Mouse (Mus musculus): ENCODE results near the gene Med13. TPM values are rescaled to one million over a fixed set of nuclear protein-coding genes. Genes with fewer than 3 reads are reported as not detected.

Med13 gene
- polyA plus RNA-seq, 1 experiment from 2014 or later: 15.5 TPM

GRCm38 (mm10) chr11:86231781-86232350 is 125.5 kb downstream of the Med13 start:
- H3K27me3 ChIP-seq (ENCODE audit: control insufficient read depth, insufficient read depth, low read length): no peaks in the 10 kb centered on the region
- no peak for ATAC-seq (replicated peaks; ENCODE audit: low FRiP score)
- peaks cover 3% of the 10 kb centered on the region; the same call in 1 of the 2 replicates for H3K36me3 ChIP-seq (ENCODE audit: control insufficient read depth, insufficient read depth, low read length)
- no peak overlapping the region for H3K4me2 ChIP-seq (ENCODE audit: low read depth, low read length, severe bottlenecking)
- H3K27ac ChIP-seq (ENCODE audit: low read depth, low read length): no peak overlapping the region
- no peak overlapping the region for H3K4me3 ChIP-seq (ENCODE audit: low read depth, low read length)
- WGBS: 97% methylated on average over 13 of the region's 13 CpGs
- no peak for DNase-seq (ENCODE audit: low spot score)
- no peak overlapping the region for H3K9ac ChIP-seq (ENCODE audit: low read length)
- H3K4me1 ChIP-seq (replicated peaks; ENCODE audit: control insufficient read depth, insufficient read depth, low read length): no peaks in the 10 kb centered on the region
- no peaks in the 10 kb centered on the region for H3K9me3 ChIP-seq (ENCODE audit: control insufficient read depth, low read length)

- H3K4me3 ChIP-seq (ENCODE audit: low read depth, low read length): no peak overlapping the region
- peaks cover 8% of the 10 kb centered on the region; the same call in 1 of the 2 replicates for H3K36me3 ChIP-seq (ENCODE audit: control insufficient read depth, insufficient read depth, low read length)
- DNase-seq (ENCODE audit: low spot score) (no peak), ATAC-seq (replicated peaks; ENCODE audit: low FRiP score) (no peak)
- H3K27ac ChIP-seq (ENCODE audit: low read depth, low read length): no peak overlapping the region
- no peaks in the 10 kb centered on the region for H3K9me3 ChIP-seq (ENCODE audit: control insufficient read depth, low read length)
- WGBS: 87% methylated on average over 8 of the region's 8 CpGs
- H3K4me2 ChIP-seq (ENCODE audit: low read depth, low read length, severe bottlenecking): no peak overlapping the region
- no peaks in the 10 kb centered on the region for H3K4me1 ChIP-seq (replicated peaks; ENCODE audit: control insufficient read depth, insufficient read depth, low read length)
- H3K27me3 ChIP-seq (ENCODE audit: control insufficient read depth, insufficient read depth, low read length): no peaks in the 10 kb centered on the region
- no peak overlapping the region for H3K9ac ChIP-seq (ENCODE audit: low read length)
Observed at GRCm38 (mm10) chr11:86226646-86227180, 130.7 kb downstream of the Med13 start.

GRCm38 (mm10) chr11:86225761-86226160 is 131.6 kb downstream of the Med13 start:
- H3K4me2 ChIP-seq (ENCODE audit: low read depth, low read length, severe bottlenecking): no peak overlapping the region

More at GRCm38 (mm10) chr11:86225761-86226160, 131.6 kb downstream of the Med13 start:
- Histone ChIP-seq H3K36me3 (ENCODE audit: control insufficient read depth, insufficient read depth, low read length) (peaks cover 5% of the 10 kb centered on the region; the same call in 1 of the 2 replicates), H3K27ac (ENCODE audit: low read depth, low read length) (no peak overlapping the region), H3K4me1 (replicated peaks; ENCODE audit: control insufficient read depth, insufficient read depth, low read length) (no peaks in the 10 kb centered on the region), H3K9me3 (ENCODE audit: control insufficient read depth, low read length) (no peaks in the 10 kb centered on the region), H3K4me3 (ENCODE audit: low read depth, low read length) (no peak overlapping the region), H3K27me3 (ENCODE audit: control insufficient read depth, insufficient read depth, low read length) (no peaks in the 10 kb centered on the region), H3K9ac (ENCODE audit: low read length) (no peak overlapping the region)
- WGBS: 85% methylated on average over 4 of the region's 4 CpGs
- no peak for ATAC-seq (replicated peaks; ENCODE audit: low FRiP score)
- DNase-seq (ENCODE audit: low spot score): no peak

Other genes with a start within 250 kb of the Med13 start
- 10.5 and 12.7 TPM in 2 replicates for gene Brip1, start 156.4 kb downstream of the Med13 start, polyA plus RNA-seq (2014; fragmentation: Nextera tagmentation; extraction: Ambion mirVana)
- 53.6 and 54.9 TPM in 2 replicates for gene Ints2, start 100.0 kb downstream of the Med13 start, polyA plus RNA-seq (2014; fragmentation: Nextera tagmentation; extraction: Ambion mirVana)
- 19.6 and 22.6 TPM in 2 replicates for gene Rnft1, start 127.1 kb upstream of the Med13 start, polyA plus RNA-seq (2014; fragmentation: Nextera tagmentation; extraction: Ambion mirVana)
- gene Rps6kb1, start 187.2 kb upstream of the Med13 start, polyA plus RNA-seq (2014; fragmentation: Nextera tagmentation; extraction: Ambion mirVana): 62.2 and 66.4 TPM in 2 replicates
- gene Tubd1, start 187.4 kb upstream of the Med13 start, polyA plus RNA-seq (2014; fragmentation: Nextera tagmentation; extraction: Ambion mirVana): 13.9 TPM in 2 replicates

All from forebrain, embryonic 11.5 days (tissue).